Mouse (Mus musculus) heart, postnatal 0 days (tissue): ENCODE data around the gene Homez.

Experiments used
- CTCF ChIP-seq: IDR thresholded peaks from 2 replicates; pipeline ENCODE4 v1.5.1; 2016; ENCODE audit warnings: antibody characterized with exemption, control low read depth, low read depth
- EP300 ChIP-seq: IDR thresholded peaks from 2 replicates; pipeline ENCODE4 v1.6.1; 2016; ENCODE audit warnings: antibody characterized with exemption, low read depth

GRCm38 (mm10) chr14:54894296-54895151 lies 23.8 kb upstream of the Homez start:
- TF ChIP-seq EP300, result no peak
- no peak for TF ChIP-seq CTCF
